Mouse (Mus musculus) heart, embryonic 11.5 days (tissue): Measurements from ENCODE around the gene Sart1. TPM values are rescaled to one million over a fixed set of nuclear protein-coding genes. Genes with fewer than 3 reads are reported as not detected.

Experiments used
- ATAC-seq: fragments of 200-750 bp; cut with Nextera tagmentation; replicated peaks from 2 replicates; pipeline ENCODE4 v1.8.0; 2017; ENCODE audit warnings: moderate library complexity; ENCODE audit not compliant: insufficient number of reproducible peaks, low FRiP score, low TSS enrichment
- H3K27ac ChIP-seq: fragments of 300-500 bp; sonication (generic); 2 replicates; pipeline ENCODE4 v1.5.1; 2014; ENCODE audit warnings: mild to moderate bottlenecking, low read depth, low read length
- H3K27me3 ChIP-seq: fragments of 300-500 bp; sonication (generic); 2 replicates; pipeline ENCODE4 v1.6.1; 2014; ENCODE audit warnings: mild to moderate bottlenecking, low read length, mixed read lengths; ENCODE audit not compliant: control insufficient read depth, insufficient read depth
- H3K36me3 ChIP-seq: fragments of 300-500 bp; sonication (generic); 2 replicates; pipeline ENCODE4 v1.6.1; 2014; ENCODE audit warnings: mild to moderate bottlenecking, low read length, moderate library complexity, mixed read lengths; ENCODE audit not compliant: control insufficient read depth, insufficient read depth
- H3K4me1 ChIP-seq: fragments of 300-500 bp; sonication (generic); 2 replicates; pipeline ENCODE4 v1.6.1; 2014; ENCODE audit warnings: low read length; ENCODE audit not compliant: control insufficient read depth, insufficient read depth
- H3K4me2 ChIP-seq: fragments of 300-500 bp; sonication (generic); 2 replicates; pipeline ENCODE4 v1.6.1; 2014; ENCODE audit warnings: mild to moderate bottlenecking, moderate library complexity
- H3K4me3 ChIP-seq: fragments of 300-500 bp; sonication (generic); 2 replicates; pipeline ENCODE4 v1.5.1; 2014; ENCODE audit warnings: low read depth, low read length
- H3K9ac ChIP-seq: fragments of 300-500 bp; sonication (generic); 2 replicates; pipeline ENCODE4 v1.6.1; 2014; ENCODE audit warnings: mild to moderate bottlenecking, low read depth, low read length, moderate library complexity
- H3K9me3 ChIP-seq: fragments of 300-500 bp; sonication (generic); replicated peaks from 2 replicates; pipeline ENCODE4 v1.6.1; 2016; ENCODE audit warnings: low read length; ENCODE audit not compliant: control insufficient read depth
- WGBS: fragments of 180-500 bp; shearing (Covaris S2); extraction: QIAGEN DNeasy Blood & Tissue Kit; methylation state at CpG from one replicate; pipeline ENCODE4 v1.1.7; 2014; ENCODE audit not compliant: insufficient replicate concordance; 5-methylcytosine and 5-hydroxymethylcytosine counted together
- polyA plus RNA-seq: library from polyadenylated mRNA; unstranded; fragments of >200 nt; fragmentation: Nextera tagmentation; extraction: Ambion mirVana; gene quantifications from 2 replicates; pipeline ENCODE4 v1.2.1, GENCODE M21; 2014

The Sart1 gene
- polyA plus RNA-seq, 1 experiment from 2014 or later = 44.5 TPM

GRCm38 (mm10) chr19:5372724-5373123 is 15.8 kb downstream of the Sart1 start:
- WGBS = 91% methylated on average over 7 of the region's 7 CpGs
- no peak for ATAC-seq

GRCm38 (mm10) chr19:5370932-5371331 is 17.6 kb downstream of the Sart1 start:
- Histone ChIP-seq H3K36me3 (peaks cover 26% of the 10 kb centered on the region), H3K4me1 (peaks cover 9% of the 10 kb centered on the region), H3K9me3 (no peaks in the 10 kb centered on the region), H3K9ac (no peak overlapping the region), H3K27ac (no peak overlapping the region), H3K4me3 (no peak overlapping the region), H3K27me3 (no peaks in the 10 kb centered on the region), H3K4me2 (no peak overlapping the region)
- WGBS = 84% methylated on average over 3 of the region's 3 CpGs
- ATAC-seq = no peak

More at GRCm38 (mm10) chr19:5372724-5373123, 15.8 kb downstream of the Sart1 start:
- H3K27me3 ChIP-seq = no peaks in the 10 kb centered on the region
- H3K27ac ChIP-seq = no peak overlapping the region
- H3K9ac ChIP-seq = no peak overlapping the region
- no peak overlapping the region for H3K4me2 ChIP-seq
- peaks cover 26% of the 10 kb centered on the region for H3K36me3 ChIP-seq
- H3K9me3 ChIP-seq = no peaks in the 10 kb centered on the region
- H3K4me3 ChIP-seq = no peak overlapping the region
- H3K4me1 ChIP-seq = peaks cover 7% of the 10 kb centered on the region

GRCm38 (mm10) chr19:5367455-5367854 is 21.0 kb downstream of the Sart1 start:
- H3K9ac ChIP-seq = peak overlapping the region; percentile 83
- H3K27me3 ChIP-seq = no peaks in the 10 kb centered on the region
- H3K36me3 ChIP-seq = peaks cover 31% of the 10 kb centered on the region
- peak overlapping the region; percentile 98 for H3K4me3 ChIP-seq
- H3K4me1 ChIP-seq = peaks cover 12% of the 10 kb centered on the region
- WGBS = 10% methylated on average over 11 of the region's 11 CpGs
- H3K9me3 ChIP-seq = no peaks in the 10 kb centered on the region
- H3K4me2 ChIP-seq = peak overlapping the region; percentile 80
- peak overlapping the region; percentile 93 for H3K27ac ChIP-seq
- ATAC-seq = no peak

GRCm38 (mm10) chr19:5367053-5367359 is 21.5 kb downstream of the Sart1 start, which contains the start of gene Banf1:
Gene Banf1 (minus strand): TSS chr19:5367168.
- Histone ChIP-seq H3K27me3 (no peaks in the 10 kb centered on the region), H3K9ac (peak within 1 kb of the TSS; percentile 83), H3K4me1 (peaks cover 12% of the 10 kb centered on the region), H3K9me3 (no peaks in the 10 kb centered on the region), H3K36me3 (peaks cover 30% of the 10 kb centered on the region), H3K27ac (peak within 1 kb of the TSS; percentile 93), H3K4me2 (peak within 1 kb of the TSS; percentile 80), H3K4me3 (peak within 1 kb of the TSS; percentile 98)
- 1% methylated on average over 33 of the region's 33 CpGs for WGBS
- no peak for ATAC-seq

GRCm38 (mm10) chr19:5366175-5367052 is 22.1 kb downstream of the Sart1 start, which contains the start of gene Eif1ad:
Gene Eif1ad (plus strand): TSS chr19:5366741.
- Histone ChIP-seq H3K27ac (peak within 1 kb of the TSS; percentile 93), H3K4me1 (peaks cover 12% of the 10 kb centered on the region), H3K36me3 (peaks cover 25% of the 10 kb centered on the region), H3K27me3 (no peaks in the 10 kb centered on the region), H3K9me3 (no peaks in the 10 kb centered on the region), H3K4me2 (peak within 1 kb of the TSS; percentile 80), H3K9ac (peak within 1 kb of the TSS; percentile 83), H3K4me3 (peak within 1 kb of the TSS; percentile 98)
- under 1% methylated on average over 84 of the region's 92 CpGs for WGBS
- ATAC-seq = peak; percentile 93

GRCm38 (mm10) chr19:5365751-5366150 is 22.8 kb downstream of the Sart1 start:
- ATAC-seq = no peak
- peak overlapping the region; percentile 98 for H3K4me3 ChIP-seq
- H3K27me3 ChIP-seq = no peaks in the 10 kb centered on the region
- peak overlapping the region; percentile 80 for H3K4me2 ChIP-seq
- peak overlapping the region; percentile 83 for H3K9ac ChIP-seq
- H3K36me3 ChIP-seq = peaks cover 23% of the 10 kb centered on the region
- H3K27ac ChIP-seq = no peak overlapping the region
- 20% methylated on average over 11 of the region's 11 CpGs for WGBS
- no peaks in the 10 kb centered on the region for H3K9me3 ChIP-seq
- peaks cover 12% of the 10 kb centered on the region for H3K4me1 ChIP-seq

GRCm38 (mm10) chr19:5364124-5364523 is 24.4 kb downstream of the Sart1 start:
- WGBS = 86% methylated on average over 2 of the region's 2 CpGs
- Histone ChIP-seq H3K9me3 (no peaks in the 10 kb centered on the region), H3K9ac (no peak overlapping the region), H3K36me3 (peaks cover 12% of the 10 kb centered on the region), H3K4me2 (no peak overlapping the region), H3K27ac (no peak overlapping the region), H3K27me3 (no peaks in the 10 kb centered on the region), H3K4me3 (no peak overlapping the region), H3K4me1 (peaks cover 12% of the 10 kb centered on the region)
- ATAC-seq = no peak

- Histone ChIP-seq H3K4me3 (no peak overlapping the region), H3K9me3 (no peaks in the 10 kb centered on the region), H3K27ac (no peak overlapping the region), H3K36me3 (peaks cover 9% of the 10 kb centered on the region), H3K27me3 (no peaks in the 10 kb centered on the region), H3K9ac (no peak overlapping the region), H3K4me2 (no peak overlapping the region), H3K4me1 (peaks cover 3% of the 10 kb centered on the region; the same call in 1 of the 2 replicates)
- 78% methylated on average over 2 of the region's 2 CpGs for WGBS
- ATAC-seq = no peak
Measured at GRCm38 (mm10) chr19:5362186-5362585, 26.3 kb downstream of the Sart1 start.
